Mouse (Mus musculus) midbrain, embryonic 14.5 days (tissue): ENCODE measurements around the gene Mast3. TPM values are rescaled to one million over a fixed set of nuclear protein-coding genes. Genes with fewer than 3 reads are reported as not detected.

ENCODE experiments used
- ATAC-seq: fragments of 200-750 bp; cut with Nextera tagmentation; 2 replicates; pipeline ENCODE4 v1.8.0; 2017; ENCODE audit warnings: moderate number of reproducible peaks, moderate library complexity; ENCODE audit not compliant: low FRiP score, low TSS enrichment
- DNase-seq: peaks from one replicate; pipeline ENCODE4 v3.0.0-alpha.2; 2015
- H3K27ac ChIP-seq: fragments of 300-500 bp; sonication (generic); replicated peaks from 2 replicates; pipeline ENCODE4 v1.5.1; 2014; ENCODE audit warnings: mild to moderate bottlenecking, low read depth, low read length, moderate library complexity
- H3K27me3 ChIP-seq: fragments of 300-500 bp; sonication (generic); 2 replicates; pipeline ENCODE4 v1.6.1; 2014; ENCODE audit warnings: low read length, control low read depth, mixed read lengths; ENCODE audit not compliant: control insufficient read depth, insufficient read depth
- H3K36me3 ChIP-seq: fragments of 300-500 bp; sonication (generic); 2 replicates; pipeline ENCODE4 v1.6.1; 2014; ENCODE audit warnings: low read length, control low read depth; ENCODE audit not compliant: control insufficient read depth, insufficient read depth
- H3K4me1 ChIP-seq: fragments of 300-500 bp; sonication (generic); 2 replicates; pipeline ENCODE4 v1.6.1; 2014; ENCODE audit warnings: mild to moderate bottlenecking, antibody characterized with exemption, low read length, control low read depth; ENCODE audit not compliant: control insufficient read depth, insufficient read depth
- H3K4me2 ChIP-seq: fragments of 300-500 bp; sonication (generic); 2 replicates; pipeline ENCODE4 v1.6.1; 2014; ENCODE audit warnings: mild to moderate bottlenecking, low read length, moderate library complexity
- H3K4me3 ChIP-seq: fragments of 300-500 bp; sonication (generic); replicated peaks from 2 replicates; pipeline ENCODE4 v1.5.1; 2014; ENCODE audit warnings: low read depth, low read length
- H3K9ac ChIP-seq: fragments of 300-500 bp; sonication (generic); replicated peaks from 2 replicates; pipeline ENCODE4 v1.6.1; 2014; ENCODE audit warnings: mild to moderate bottlenecking, low read length, moderate library complexity
- H3K9me3 ChIP-seq: fragments of 300-500 bp; sonication (generic); 2 replicates; pipeline ENCODE4 v1.6.1; 2016; ENCODE audit warnings: low read length, control low read depth, mixed read lengths; ENCODE audit not compliant: control insufficient read depth
- WGBS: fragments of 180-500 bp; shearing (Covaris S2); extraction: QIAGEN DNeasy Blood & Tissue Kit; methylation state at CpG from one replicate; pipeline ENCODE4 v1.1.7; 2014; 5-methylcytosine and 5-hydroxymethylcytosine counted together
- polyA plus RNA-seq: library from polyadenylated mRNA; unstranded; fragments of >200 nt; fragmentation: Nextera tagmentation; extraction: Ambion mirVana; gene quantifications from 2 replicates; pipeline ENCODE4 v1.2.1, GENCODE M21; 2014

The Mast3 gene
- polyA plus RNA-seq, 1 experiment from 2014 or later: 24.3 TPM

DNA sequence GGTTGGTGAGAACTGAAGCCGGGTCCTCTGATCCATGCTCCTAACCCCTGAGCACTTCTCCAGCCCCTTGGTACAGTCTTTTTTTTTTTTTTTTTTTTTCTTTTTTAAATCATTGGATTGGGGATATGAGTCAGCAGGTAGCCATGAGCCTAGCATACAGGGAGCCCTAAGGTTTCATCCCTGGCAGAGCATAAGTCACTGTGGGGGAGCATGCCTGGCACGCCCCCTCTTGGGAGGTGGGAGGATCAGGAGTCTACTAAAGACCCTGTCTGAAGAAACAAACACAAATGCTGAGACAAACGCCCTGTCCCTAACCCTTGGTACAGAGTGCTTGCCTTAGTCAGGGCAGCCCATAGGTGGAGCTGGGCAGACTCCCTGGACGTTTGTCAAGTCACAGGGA lies 7.2 kb upstream of the Mast3 start:
- Histone ChIP-seq H3K4me3 (no peak overlapping the region), H3K4me2 (no peak overlapping the region), H3K27me3 (peaks cover 8% of the 10 kb centered on the region; the same call in 1 of the 2 replicates), H3K36me3 (no peaks in the 10 kb centered on the region), H3K27ac (no peak overlapping the region), H3K9me3 (no peaks in the 10 kb centered on the region), H3K9ac (no peak overlapping the region), H3K4me1 (no peaks in the 10 kb centered on the region)
- DNase-seq (no peak), ATAC-seq (no peak)
- WGBS: 47% methylated on average over 4 of the region's 4 CpGs

DNA sequence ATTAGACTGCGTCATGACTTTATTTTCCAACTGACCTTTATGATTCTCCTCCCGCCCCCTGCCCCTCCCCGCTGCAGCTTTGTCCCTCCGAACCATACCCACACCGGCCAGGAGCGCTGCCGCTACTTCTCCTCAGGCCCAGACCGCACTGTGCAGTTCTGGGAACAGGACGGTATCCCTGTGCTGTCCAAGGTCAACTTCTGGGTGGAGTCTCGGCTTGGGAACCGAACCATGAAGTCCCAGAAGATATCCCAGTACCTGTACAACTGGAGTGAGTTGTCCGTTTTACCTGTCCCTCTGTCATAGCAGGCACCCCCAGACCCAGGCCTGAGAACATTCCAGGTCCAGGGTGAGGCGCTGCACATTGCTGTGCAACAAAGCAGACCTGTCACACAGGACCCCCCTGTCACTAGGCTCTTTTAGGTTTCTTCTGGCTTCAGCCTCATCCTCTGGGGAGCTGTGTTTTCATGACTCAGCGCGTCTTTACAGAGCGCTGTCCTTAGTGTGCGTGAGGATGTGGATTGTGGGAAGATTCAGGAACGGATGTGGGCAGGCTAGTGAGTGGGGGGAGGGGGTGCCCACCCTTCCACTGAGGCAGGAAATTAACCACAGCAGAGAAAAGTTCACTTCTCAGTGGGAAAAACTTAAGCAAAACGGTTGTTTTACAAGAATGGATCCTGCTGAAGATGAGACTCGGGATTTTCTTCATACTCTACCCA lies 6.3 kb upstream of the Mast3 start:
- Histone ChIP-seq H3K27me3 (no peaks in the 10 kb centered on the region; the same call in 1 of the 2 replicates), H3K4me1 (no peaks in the 10 kb centered on the region), H3K9ac (no peak overlapping the region), H3K4me2 (no peak overlapping the region), H3K9me3 (no peaks in the 10 kb centered on the region), H3K27ac (no peak overlapping the region), H3K36me3 (no peaks in the 10 kb centered on the region), H3K4me3 (no peak overlapping the region)
- no peak for DNase-seq
- no peak for ATAC-seq
- whole genome bisulfite sequencing: 76% methylated on average over 20 of the region's 20 CpGs

DNA sequence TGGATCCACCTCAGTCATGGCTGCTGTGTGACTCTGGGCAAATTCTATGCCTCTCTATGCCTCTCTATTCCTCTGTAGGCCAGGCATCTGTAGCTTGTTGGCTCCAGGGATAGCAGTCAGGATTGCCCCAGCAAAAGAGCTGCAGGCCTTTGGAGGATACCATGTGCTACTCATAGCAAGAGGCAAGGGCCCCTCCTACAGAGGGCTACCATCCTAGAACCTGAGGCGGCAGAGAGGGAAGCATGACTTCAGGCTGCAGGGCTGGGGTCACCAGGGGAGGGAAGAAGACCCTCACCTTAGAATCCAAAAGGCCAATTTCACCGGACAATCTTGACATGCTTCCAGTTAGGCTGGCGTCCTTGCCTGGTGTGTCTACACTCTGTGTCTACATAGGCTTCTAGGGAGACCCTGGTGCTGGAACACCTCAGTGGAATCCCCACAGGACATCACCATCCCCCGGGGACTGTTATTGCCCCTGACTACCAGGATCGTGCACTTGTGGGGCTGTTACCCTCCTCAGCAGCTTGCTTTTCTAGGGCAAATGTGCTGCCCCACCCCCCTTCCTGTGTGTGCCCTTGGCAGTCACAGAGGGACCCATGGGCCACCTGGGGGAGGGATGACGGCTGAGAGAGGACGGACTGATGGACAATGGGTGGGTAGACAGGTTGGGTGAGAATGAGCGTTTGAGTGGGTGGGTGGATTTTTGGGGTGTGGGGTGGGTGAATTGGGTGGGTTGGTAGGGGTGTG lies 4.3 kb upstream of the Mast3 start:
- no peak for ATAC-seq
- H3K4me1 ChIP-seq: peaks cover 6% of the 10 kb centered on the region
- H3K36me3 ChIP-seq: no peaks in the 10 kb centered on the region
- H3K27me3 ChIP-seq: peaks cover 12% of the 10 kb centered on the region
- no peak overlapping the region for H3K4me2 ChIP-seq
- H3K9ac ChIP-seq: no peak overlapping the region
- H3K27ac ChIP-seq: no peak overlapping the region
- H3K9me3 ChIP-seq: no peaks in the 10 kb centered on the region
- no peak overlapping the region for H3K4me3 ChIP-seq
- DNase-seq: no peak
- WGBS: 82% methylated on average over 8 of the region's 8 CpGs

DNA sequence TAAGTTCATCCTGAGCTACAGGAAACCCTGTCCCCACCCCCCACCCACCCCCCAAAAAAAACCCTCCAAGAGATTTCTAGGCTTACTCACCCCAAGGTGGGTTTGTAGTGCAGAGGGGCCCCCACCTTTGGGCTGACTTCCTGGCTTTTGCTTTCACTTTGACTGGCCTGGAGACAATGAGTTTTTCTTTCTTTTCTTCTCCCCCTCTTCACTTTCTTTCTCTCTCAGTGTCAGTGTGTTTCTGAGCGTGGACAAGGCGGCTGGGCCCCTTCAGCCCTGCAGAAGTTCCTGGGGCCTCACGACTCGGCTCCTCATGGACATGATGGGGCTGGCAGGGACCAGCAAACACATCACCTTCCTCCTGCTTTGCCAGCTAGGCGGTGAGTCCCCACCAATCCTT lies 3.4 kb upstream of the Mast3 start, which contains the start of gene Il12rb1:
Gene Il12rb1 (plus strand): TSS at position 211 of the 400 bp plus-strand sequence.
- Histone ChIP-seq H3K9me3 (no peaks in the 10 kb centered on the region), H3K27ac (no peak within 1 kb of the TSS), H3K4me3 (no peak within 1 kb of the TSS), H3K9ac (no peak within 1 kb of the TSS), H3K4me1 (peaks cover 11% of the 10 kb centered on the region), H3K4me2 (no peak within 1 kb of the TSS), H3K27me3 (peaks cover 21% of the 10 kb centered on the region), H3K36me3 (no peaks in the 10 kb centered on the region)
- 61% methylated on average over 5 of the region's 5 CpGs for WGBS
- DNase-seq (no peak), ATAC-seq (no peak)

DNA sequence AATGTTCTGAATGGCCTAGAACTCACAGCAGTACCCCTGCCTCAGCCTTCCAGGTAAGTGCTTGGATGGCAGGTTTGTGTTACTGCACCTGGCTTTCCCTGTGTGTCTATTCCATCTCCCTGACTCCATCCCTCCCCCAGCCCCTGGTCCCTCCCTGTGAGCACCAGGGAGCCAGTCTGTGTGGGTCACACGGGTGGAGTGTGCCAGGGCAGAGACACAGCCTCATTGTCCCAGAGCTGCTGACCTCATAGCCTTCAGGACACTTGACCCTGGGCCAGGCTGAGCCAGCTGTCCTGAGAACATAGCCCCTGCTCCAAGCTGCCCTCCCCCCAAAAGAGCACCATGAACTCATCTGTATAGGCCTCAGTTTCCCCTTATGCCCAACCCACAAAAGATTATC lies 2.5 kb upstream of the Mast3 start:
- Histone ChIP-seq H3K36me3 (no peaks in the 10 kb centered on the region), H3K4me1 (peaks cover 11% of the 10 kb centered on the region), H3K9ac (no peak overlapping the region), H3K27ac (no peak overlapping the region), H3K27me3 (peaks cover 26% of the 10 kb centered on the region), H3K9me3 (no peaks in the 10 kb centered on the region), H3K4me2 (no peak overlapping the region), H3K4me3 (no peak overlapping the region)
- 39% methylated on average over 1 of the region's 1 CpGs for WGBS
- DNase-seq: no peak
- no peak for ATAC-seq

DNA sequence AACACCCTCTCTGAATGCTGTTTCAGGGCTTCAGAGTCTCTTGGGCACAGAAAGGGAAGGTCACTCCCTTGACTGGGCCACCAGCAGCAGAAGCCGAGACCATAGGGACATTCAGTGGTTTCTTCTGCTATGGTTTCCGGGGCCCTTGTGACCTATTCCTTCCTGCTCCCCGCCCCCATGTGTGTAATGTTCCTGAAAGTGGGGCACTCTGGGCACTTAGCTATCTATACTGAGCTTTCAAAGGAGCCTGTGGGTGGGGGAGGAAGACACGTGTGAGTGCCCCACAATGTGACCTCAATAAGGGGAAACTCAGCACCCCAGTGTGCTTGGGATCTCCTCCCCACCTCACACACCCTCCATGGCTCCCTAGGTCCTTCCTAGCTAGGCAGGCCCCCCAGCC lies 1.7 kb upstream of the Mast3 start:
- Histone ChIP-seq H3K36me3 (no peaks in the 10 kb centered on the region), H3K4me1 (peaks cover 11% of the 10 kb centered on the region), H3K4me2 (no peak overlapping the region), H3K9ac (no peak overlapping the region), H3K27ac (no peak overlapping the region), H3K27me3 (peaks cover 26% of the 10 kb centered on the region), H3K4me3 (no peak overlapping the region), H3K9me3 (no peaks in the 10 kb centered on the region)
- WGBS: 82% methylated on average over 4 of the region's 4 CpGs
- DNase-seq (no peak), ATAC-seq (no peak)

DNA sequence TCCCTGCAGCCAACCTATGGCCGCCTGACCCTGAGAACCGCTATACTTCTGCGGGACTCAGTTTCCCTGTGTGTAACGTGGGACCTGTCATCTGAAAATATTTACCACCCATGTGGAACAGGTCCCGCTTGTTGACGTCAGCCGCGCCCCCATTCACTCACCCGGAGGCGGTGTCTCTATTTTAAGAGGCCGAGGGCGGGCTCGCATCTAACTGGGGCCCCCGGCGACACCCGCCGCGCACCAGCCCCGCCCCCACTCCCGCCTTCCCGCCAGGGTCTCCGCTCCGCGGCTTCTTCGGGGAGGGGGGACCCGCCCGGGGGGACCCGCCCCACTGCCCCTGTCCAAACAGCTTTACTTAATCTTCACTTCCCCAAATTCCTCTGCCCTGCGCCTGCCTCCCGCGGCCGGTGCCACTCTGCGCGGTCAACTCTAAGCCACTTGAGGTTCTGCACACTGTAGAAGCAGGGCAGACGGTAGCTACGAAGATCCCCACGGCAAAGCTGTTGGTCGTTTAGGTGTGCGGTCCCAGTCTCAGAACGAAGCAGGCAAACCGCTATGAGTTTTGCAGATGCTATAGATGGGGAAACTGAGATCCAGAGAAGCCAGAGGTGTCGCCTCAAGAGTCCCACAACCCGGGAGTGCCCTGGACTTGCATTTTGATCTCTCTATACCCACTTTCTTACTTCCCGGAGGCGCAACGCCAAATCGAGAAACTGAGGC lies 933 bp downstream of the Mast3 start:
- peak overlapping the region; percentile 47 for H3K4me3 ChIP-seq
- no peak for ATAC-seq
- DNase-seq: no peak
- H3K36me3 ChIP-seq: no peaks in the 10 kb centered on the region
- H3K9ac ChIP-seq: peak overlapping the region; percentile 39; the same call in 1 of the 2 replicates
- H3K27ac ChIP-seq: no peak overlapping the region
- no peaks in the 10 kb centered on the region for H3K9me3 ChIP-seq
- H3K27me3 ChIP-seq: peaks cover 37% of the 10 kb centered on the region
- peak overlapping the region; percentile 73 for H3K4me2 ChIP-seq
- 2% methylated on average over 45 of the region's 47 CpGs for WGBS
- peaks cover 11% of the 10 kb centered on the region for H3K4me1 ChIP-seq

DNA sequence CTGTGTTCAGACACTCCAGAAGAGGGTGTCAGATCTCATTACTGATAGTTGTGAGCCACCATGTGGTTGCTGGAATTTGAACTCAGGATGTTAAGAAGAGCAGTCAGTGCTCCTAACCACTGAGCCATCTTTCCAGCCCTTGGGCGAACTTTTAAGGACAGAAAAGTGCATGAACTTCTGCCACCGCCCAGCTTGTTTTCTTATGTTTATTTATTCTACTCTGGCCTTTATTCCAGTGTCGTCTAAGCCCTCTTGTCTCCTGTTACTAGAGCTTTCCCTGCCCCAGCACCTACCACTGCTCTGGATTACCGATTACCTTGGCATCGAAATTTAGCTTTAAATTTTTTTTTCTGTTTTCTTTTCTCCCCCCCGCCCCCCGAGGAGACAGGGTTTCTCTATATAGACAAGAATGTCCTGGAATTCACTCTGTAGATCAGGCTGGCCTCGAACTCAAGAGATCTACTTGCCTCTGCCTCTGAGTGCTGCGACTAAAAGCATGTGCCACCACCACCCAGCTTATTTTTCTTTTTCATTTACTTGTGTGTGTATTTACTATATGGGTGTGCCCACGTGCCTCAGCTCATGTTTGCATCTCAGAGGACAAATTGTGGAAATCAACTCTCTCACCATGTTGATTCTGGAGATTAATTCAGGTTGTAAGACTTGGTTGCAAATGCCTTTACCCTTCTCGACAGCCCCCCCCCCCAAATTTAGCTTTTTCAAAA lies 1.9 kb downstream of the Mast3 start:
- Histone ChIP-seq H3K4me2 (no peak overlapping the region), H3K4me1 (peaks cover 16% of the 10 kb centered on the region), H3K9me3 (no peaks in the 10 kb centered on the region), H3K9ac (no peak overlapping the region), H3K27me3 (peaks cover 45% of the 10 kb centered on the region), H3K4me3 (no peak overlapping the region), H3K36me3 (no peaks in the 10 kb centered on the region), H3K27ac (no peak overlapping the region)
- no peak for ATAC-seq
- DNase-seq: no peak
- WGBS: 80% methylated on average over 11 of the region's 11 CpGs
